Mouse (Mus musculus): ENCODE results near the gene Vps53.

GRCm38 (mm10) chr11:76044468-76044867 lies 135.0 kb downstream of the Vps53 start:
- no peak for TF ChIP-seq POLR2A (IDR thresholded peaks at IDR 0.05; ENCODE audit: low read depth, low read length)
- TF ChIP-seq CTCF (IDR thresholded peaks at IDR 0.05; ENCODE audit: borderline replicate concordance, insufficient read depth, low read length): no peak
